Mouse (Mus musculus) megakaryocyte, embryonic 14.5 days (primary cell): Measurements from ENCODE around the gene Cfap126. TPM values are rescaled to one million over a fixed set of nuclear protein-coding genes. Genes with fewer than 3 reads are reported as not detected.

Experiments
- H3K27me3 ChIP-seq: replicated peaks from 2 replicates; pipeline ENCODE3; 2012; ENCODE audit warnings: inconsistent platforms
- H3K36me3 ChIP-seq: replicated peaks from 2 replicates; pipeline ENCODE3; 2012; ENCODE audit warnings: low read length, inconsistent platforms, mixed read lengths
- H3K4me1 ChIP-seq: 2 replicates; pipeline ENCODE4 v1.6.1; 2012; ENCODE audit warnings: inconsistent platforms
- H3K4me3 ChIP-seq: replicated peaks from 2 replicates; pipeline ENCODE3; 2012; ENCODE audit warnings: moderate library complexity, mild to moderate bottlenecking, inconsistent platforms
- H3K9me3 ChIP-seq: 2 replicates; pipeline ENCODE4 v1.6.1; 2012; ENCODE audit warnings: inconsistent platforms
- FLI1 ChIP-seq: IDR thresholded peaks from 2 replicates; pipeline ENCODE4 v1.6.1; 2012; ENCODE audit warnings: low read length, inconsistent platforms, mixed read lengths
- GATA1 ChIP-seq: IDR thresholded peaks from 3 replicates; pipeline ENCODE4 v1.6.1; 2012; ENCODE audit warnings: mixed read lengths, low read length, inconsistent platforms, borderline replicate concordance
- polyA plus RNA-seq: library from polyadenylated mRNA; stranded (reverse); fragments of >175 nt; gene quantifications from 2 replicates; pipeline ENCODE4 v1.2.3, GENCODE M21; 2012; ENCODE audit warnings: low replicate concordance; ENCODE audit not compliant: insufficient read depth

The Cfap126 gene
- polyA plus RNA-seq, 1 experiment, result not detected

- Histone ChIP-seq H3K4me1 (peaks cover 18% of the 10 kb centered on the region), H3K27me3 (peaks cover 10% of the 10 kb centered on the region), H3K4me3 (no peak overlapping the region), H3K9me3 (peaks cover 9% of the 10 kb centered on the region; the same call in 1 of the 2 replicates), H3K36me3 (no peaks in the 10 kb centered on the region)
- TF ChIP-seq FLI1 (no peak), GATA1 (no peak)
Observed at GRCm38 (mm10) chr1:171101033-171101432, 12.7 kb upstream of the Cfap126 start.

DNA sequence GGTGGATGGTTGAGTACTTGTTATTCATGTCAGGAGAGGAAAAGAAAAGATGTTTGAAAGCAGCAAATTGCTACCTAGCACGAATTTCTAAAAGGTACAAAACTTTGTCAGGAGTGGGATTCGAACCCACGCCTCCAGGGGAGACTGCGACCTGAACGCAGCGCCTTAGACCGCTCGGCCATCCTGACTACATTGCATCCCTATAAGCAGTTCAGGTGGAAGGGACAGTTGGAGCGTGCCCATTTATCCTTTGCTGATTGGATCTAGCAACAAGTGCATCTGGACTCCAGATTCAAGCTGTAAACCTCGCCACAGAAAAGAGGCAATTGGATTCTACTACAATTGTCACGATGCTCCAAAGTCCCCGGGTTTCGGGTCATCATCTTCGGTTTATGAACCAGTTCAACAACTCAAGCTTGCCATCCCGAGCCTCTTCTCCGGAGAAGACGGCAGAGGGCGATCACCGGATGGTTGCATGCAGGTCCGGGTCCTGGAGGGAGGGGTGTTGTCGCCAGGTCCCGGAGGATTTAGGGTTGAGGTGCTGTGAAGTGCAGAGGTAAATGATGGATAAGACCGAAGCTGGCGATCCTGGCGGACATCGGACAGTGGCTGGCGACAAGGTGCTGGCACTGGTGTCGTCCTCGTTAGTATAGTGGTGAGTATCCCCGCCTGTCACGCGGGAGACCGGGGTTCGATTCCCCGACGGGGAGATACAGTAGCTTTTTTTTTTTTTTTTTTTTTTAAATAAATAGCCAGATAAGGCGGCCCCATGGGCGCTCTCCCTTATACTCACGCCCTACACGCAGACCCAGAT lies 11.8 kb upstream of the Cfap126 start:
- H3K9me3 ChIP-seq, result peaks cover 8% of the 10 kb centered on the region; the same call in 1 of the 2 replicates
- peak overlapping the region; percentile 94 for H3K4me3 ChIP-seq
- H3K4me1 ChIP-seq, result peaks cover 18% of the 10 kb centered on the region
- no peak for TF ChIP-seq FLI1
- no peak for TF ChIP-seq GATA1
- no peaks in the 10 kb centered on the region for H3K36me3 ChIP-seq
- peaks cover 7% of the 10 kb centered on the region for H3K27me3 ChIP-seq

- Histone ChIP-seq H3K36me3 (no peaks in the 10 kb centered on the region), H3K9me3 (peaks cover 8% of the 10 kb centered on the region; the same call in 1 of the 2 replicates), H3K4me3 (peak overlapping the region; percentile 94), H3K27me3 (peaks cover 3% of the 10 kb centered on the region), H3K4me1 (peaks cover 16% of the 10 kb centered on the region)
- TF ChIP-seq GATA1 (no peak), FLI1 (no peak)
Observed at GRCm38 (mm10) chr1:171102547-171103177, 11.1 kb upstream of the Cfap126 start.

DNA sequence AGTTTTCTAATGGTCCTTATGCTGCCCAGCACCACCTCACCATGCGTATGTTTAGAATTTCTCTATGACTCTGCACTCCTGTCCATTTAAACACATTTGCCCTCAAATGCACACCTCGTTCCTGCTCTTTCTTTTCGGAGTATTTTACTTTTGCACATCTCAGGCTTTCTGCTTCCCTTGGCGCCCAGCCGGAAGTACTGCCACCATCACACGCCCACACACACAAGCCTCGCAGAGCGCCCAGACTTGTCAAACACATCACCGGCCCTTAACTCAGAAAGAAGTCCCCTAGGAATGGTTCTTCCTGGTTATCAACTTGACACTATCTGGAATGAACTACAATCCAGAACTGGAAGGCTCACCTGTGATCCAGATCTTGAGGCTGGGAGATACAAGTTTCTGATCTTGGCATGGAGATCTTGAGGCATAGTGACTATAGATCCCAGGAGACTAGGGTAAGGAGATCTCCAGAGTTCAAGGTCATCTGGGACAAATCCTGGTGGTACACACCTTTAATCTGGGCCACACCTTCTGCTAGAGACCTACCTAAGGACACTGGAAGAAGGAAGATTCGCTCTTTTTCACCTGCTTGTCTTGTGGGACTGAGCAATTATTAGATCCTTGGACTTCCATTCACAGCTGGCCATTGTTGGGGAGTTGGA lies 10.4 kb upstream of the Cfap126 start:
- Histone ChIP-seq H3K27me3 (peaks cover 2% of the 10 kb centered on the region), H3K36me3 (no peaks in the 10 kb centered on the region), H3K4me3 (peak overlapping the region; percentile 94), H3K9me3 (peaks cover 8% of the 10 kb centered on the region; the same call in 1 of the 2 replicates), H3K4me1 (peaks cover 14% of the 10 kb centered on the region)
- TF ChIP-seq GATA1, result no peak
- no peak for TF ChIP-seq FLI1

DNA sequence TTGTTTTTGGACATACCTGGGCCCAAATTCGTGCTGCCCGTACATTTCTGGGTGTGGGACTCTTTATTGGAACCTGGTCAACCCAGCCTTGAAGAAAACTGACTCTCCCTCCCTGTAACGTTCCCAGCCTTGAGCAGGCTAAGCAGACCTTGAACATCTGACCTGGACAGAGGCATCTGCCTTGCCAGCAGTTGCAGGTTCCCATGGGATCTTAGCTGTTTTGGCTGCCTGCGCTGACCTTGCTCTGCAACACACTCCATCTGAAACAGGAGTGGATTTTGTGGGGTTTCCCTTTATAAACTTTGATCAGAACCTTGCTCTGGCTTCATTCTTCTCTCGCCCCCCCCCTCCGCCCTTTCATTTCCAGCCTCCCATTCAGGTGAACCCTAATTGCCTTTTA lies 8.5 kb upstream of the Cfap126 start:
- TF ChIP-seq FLI1, result no peak
- TF ChIP-seq GATA1, result no peak
- peaks cover 21% of the 10 kb centered on the region for H3K4me1 ChIP-seq
- no peaks in the 10 kb centered on the region for H3K36me3 ChIP-seq
- 0 out of 2 replicates have a peak, but pooled peaks cover 3% of the 10 kb centered on the region for H3K9me3 ChIP-seq
- no peak overlapping the region for H3K4me3 ChIP-seq
- peaks cover 2% of the 10 kb centered on the region for H3K27me3 ChIP-seq

GRCm38 (mm10) chr1:171109620-171110019 lies 4.1 kb upstream of the Cfap126 start:
- no peak overlapping the region for H3K4me3 ChIP-seq
- H3K9me3 ChIP-seq, result no peaks in the 10 kb centered on the region
- H3K36me3 ChIP-seq, result no peaks in the 10 kb centered on the region
- no peaks in the 10 kb centered on the region for H3K27me3 ChIP-seq
- peaks cover 38% of the 10 kb centered on the region for H3K4me1 ChIP-seq
- TF ChIP-seq GATA1 (no peak), FLI1 (no peak)

DNA sequence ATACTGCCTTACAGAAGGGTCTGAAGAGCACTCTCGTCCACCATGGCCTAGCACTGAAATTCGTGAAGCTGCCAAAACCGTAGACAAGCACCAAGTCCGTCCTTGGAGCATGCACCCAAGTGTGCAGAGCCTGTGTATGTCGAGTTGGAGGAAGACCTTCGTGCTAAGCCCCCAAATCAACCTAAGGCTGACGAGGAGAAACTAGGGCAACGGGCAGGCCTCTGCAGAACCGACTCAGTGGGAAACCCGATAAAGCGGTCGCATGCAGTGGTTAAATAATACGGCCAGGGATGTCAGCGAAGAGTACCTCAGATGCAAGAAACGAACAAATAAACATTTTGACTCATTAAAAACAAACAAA lies 3.1 kb upstream of the Cfap126 start:
- no peak for TF ChIP-seq GATA1
- no peak for TF ChIP-seq FLI1
- no peaks in the 10 kb centered on the region for H3K27me3 ChIP-seq
- peaks cover 46% of the 10 kb centered on the region for H3K4me1 ChIP-seq
- H3K9me3 ChIP-seq, result no peaks in the 10 kb centered on the region
- no peaks in the 10 kb centered on the region for H3K36me3 ChIP-seq
- H3K4me3 ChIP-seq, result peak overlapping the region; percentile 93

GRCm38 (mm10) chr1:171111020-171111780 lies 2.5 kb upstream of the Cfap126 start:
- H3K4me1 ChIP-seq, result peaks cover 52% of the 10 kb centered on the region
- peak overlapping the region; percentile 93 for H3K4me3 ChIP-seq
- H3K27me3 ChIP-seq, result no peaks in the 10 kb centered on the region
- H3K36me3 ChIP-seq, result no peaks in the 10 kb centered on the region
- H3K9me3 ChIP-seq, result no peaks in the 10 kb centered on the region
- TF ChIP-seq GATA1 (no peak), FLI1 (no peak)
